Mouse (Mus musculus) liver, embryonic 11.5 days (tissue): ENCODE results near the gene Sez6. TPM values are rescaled to one million over a fixed set of nuclear protein-coding genes. Genes with fewer than 3 reads are reported as not detected.

Experiments
- ATAC-seq: fragments of 200-750 bp; cut with Nextera tagmentation; replicated peaks from 2 replicates; pipeline ENCODE4 v1.8.0; 2017; ENCODE audit warnings: moderate number of reproducible peaks, mild to moderate bottlenecking, moderate TSS enrichment, moderate library complexity; ENCODE audit not compliant: low FRiP score
- DNase-seq: peaks from one replicate; pipeline ENCODE4 v3.0.0-alpha.2; 2017; ENCODE audit warnings: low spot score
- H3K27ac ChIP-seq: fragments of 300-500 bp; sonication (generic); 2 replicates; pipeline ENCODE4 v1.5.1; 2014; ENCODE audit warnings: mild to moderate bottlenecking, low read depth, low read length, control low read depth
- H3K27me3 ChIP-seq: fragments of 300-500 bp; sonication (generic); replicated peaks from 2 replicates; pipeline ENCODE4 v1.6.1; 2014; ENCODE audit warnings: low read length, mixed read lengths; ENCODE audit not compliant: control insufficient read depth, insufficient read depth
- H3K36me3 ChIP-seq: fragments of 300-500 bp; sonication (generic); 2 replicates; pipeline ENCODE4 v1.6.1; 2014; ENCODE audit warnings: mild to moderate bottlenecking, low read length, moderate library complexity, mixed read lengths; ENCODE audit not compliant: control insufficient read depth, insufficient read depth
- H3K4me1 ChIP-seq: fragments of 300-500 bp; sonication (generic); replicated peaks from 2 replicates; pipeline ENCODE4 v1.6.1; 2014; ENCODE audit warnings: low read length, mixed read lengths; ENCODE audit not compliant: control insufficient read depth, insufficient read depth
- H3K4me2 ChIP-seq: fragments of 300-500 bp; sonication (generic); 2 replicates; pipeline ENCODE4 v1.6.1; 2014; ENCODE audit warnings: mild to moderate bottlenecking, control low read depth, moderate library complexity
- H3K4me3 ChIP-seq: fragments of 300-500 bp; sonication (generic); 2 replicates; pipeline ENCODE4 v1.5.1; 2014; ENCODE audit warnings: low read depth, low read length, control low read depth
- H3K9ac ChIP-seq: fragments of 300-500 bp; sonication (generic); 2 replicates; pipeline ENCODE4 v1.6.1; 2014; ENCODE audit warnings: low read depth, low read length, control low read depth
- H3K9me3 ChIP-seq: fragments of 300-500 bp; sonication (generic); 2 replicates; pipeline ENCODE4 v1.6.1; 2016; ENCODE audit warnings: low read length, inconsistent platforms, mixed read lengths; ENCODE audit not compliant: control insufficient read depth
- WGBS: fragments of 180-500 bp; shearing (Covaris S2); extraction: QIAGEN DNeasy Blood & Tissue Kit; methylation state at CpG from one replicate; pipeline ENCODE4 v1.1.7; 2014; 5-methylcytosine and 5-hydroxymethylcytosine counted together
- polyA plus RNA-seq: library from polyadenylated mRNA; unstranded; fragments of >200 nt; fragmentation: Nextera tagmentation; extraction: Ambion mirVana; gene quantifications from 2 replicates; pipeline ENCODE4 v1.2.1, GENCODE M21; 2014

Sez6 gene
- polyA plus RNA-seq, 1 experiment from 2014 or later: 0.36 TPM

DNA sequence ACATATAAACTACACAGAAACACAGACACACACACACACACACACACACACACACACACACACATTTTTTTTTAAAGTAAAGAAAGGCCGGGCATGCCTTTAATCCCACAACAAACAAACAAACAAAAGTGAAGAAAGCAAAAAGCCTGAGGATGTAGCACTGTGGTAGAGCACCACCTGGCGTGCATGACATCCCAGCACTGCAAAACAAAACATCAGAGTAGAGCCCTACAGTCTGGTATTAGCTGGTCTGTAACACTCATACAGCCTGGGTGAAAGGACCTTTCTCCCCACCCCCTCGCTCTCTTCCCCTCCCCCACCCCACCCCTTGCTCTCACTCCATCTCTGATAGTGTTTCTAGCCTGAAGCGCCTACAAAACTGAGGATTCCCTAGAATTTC is 45.3 kb downstream of the Sez6 start:
- DNase-seq (no peak), ATAC-seq (no peak)
- Histone ChIP-seq H3K4me3 (no peak overlapping the region), H3K4me2 (no peak overlapping the region), H3K27me3 (peaks cover 44% of the 10 kb centered on the region), H3K27ac (no peak overlapping the region), H3K9me3 (no peaks in the 10 kb centered on the region), H3K4me1 (0 out of 2 replicates have a peak, but pooled peaks cover under 1% of the 10 kb centered on the region), H3K9ac (no peak overlapping the region), H3K36me3 (no peaks in the 10 kb centered on the region)
- WGBS: 23% methylated on average over 4 of the region's 4 CpGs

DNA sequence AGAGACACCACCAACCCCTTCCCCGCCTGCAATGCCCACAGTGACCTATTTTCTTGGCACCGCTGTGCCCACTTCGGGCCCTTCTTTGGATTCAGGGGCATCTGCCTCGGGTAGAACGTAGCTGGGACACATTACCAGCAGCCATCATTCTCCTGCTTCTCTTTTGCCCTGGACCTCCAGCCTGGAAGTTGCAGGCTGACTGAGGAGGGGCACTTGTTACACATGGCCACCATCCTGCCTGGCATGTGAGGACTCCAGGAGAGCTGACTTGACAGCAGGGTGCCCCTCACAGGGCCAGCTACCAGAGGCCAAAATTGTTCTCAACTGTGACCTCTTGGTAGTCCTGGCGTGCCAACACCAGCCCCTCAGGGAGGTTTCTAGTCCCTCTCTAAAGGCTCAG is 47.6 kb downstream of the Sez6 start:
- Histone ChIP-seq H3K9ac (no peak overlapping the region), H3K27ac (no peak overlapping the region), H3K9me3 (no peaks in the 10 kb centered on the region), H3K4me3 (no peak overlapping the region), H3K4me1 (peaks cover 6% of the 10 kb centered on the region), H3K27me3 (peaks cover 38% of the 10 kb centered on the region), H3K4me2 (no peak overlapping the region), H3K36me3 (no peaks in the 10 kb centered on the region)
- 72% methylated on average over 6 of the region's 6 CpGs for WGBS
- no peak for ATAC-seq
- DNase-seq: no peak

DNA sequence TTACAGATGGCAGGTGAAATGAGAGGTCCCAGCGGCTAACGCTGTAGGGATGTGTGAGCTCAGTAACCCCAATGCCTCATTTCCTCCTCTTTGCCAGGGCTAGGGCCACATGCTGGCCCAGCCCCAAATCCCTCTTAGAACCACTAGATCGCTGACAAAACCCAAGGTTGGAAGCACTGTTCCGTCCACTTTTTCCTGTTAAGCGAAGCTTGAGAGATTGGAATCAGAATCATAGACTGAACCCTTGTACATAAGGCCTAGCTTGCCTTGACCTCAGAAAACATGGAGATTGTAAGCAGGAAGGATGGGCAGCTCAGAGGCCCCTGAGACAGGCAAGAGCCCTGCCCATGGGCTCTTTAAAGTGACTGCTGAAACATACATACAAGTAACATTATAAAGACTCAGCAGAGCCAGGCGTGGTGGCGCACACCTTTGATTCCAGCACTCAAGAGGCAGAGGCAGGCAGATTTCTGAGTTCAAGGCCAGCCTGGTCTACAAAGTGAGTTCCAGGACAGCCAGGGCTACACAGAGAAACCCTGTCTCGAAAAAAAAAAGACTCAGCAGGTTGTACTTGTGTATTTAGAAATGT is 48.7 kb downstream of the Sez6 start:
- Histone ChIP-seq H3K4me2 (no peak overlapping the region), H3K27me3 (peaks cover 30% of the 10 kb centered on the region), H3K9me3 (no peaks in the 10 kb centered on the region), H3K4me1 (peaks cover 6% of the 10 kb centered on the region), H3K9ac (no peak overlapping the region), H3K36me3 (no peaks in the 10 kb centered on the region), H3K27ac (no peak overlapping the region), H3K4me3 (no peak overlapping the region)
- DNase-seq (no peak), ATAC-seq (no peak)
- WGBS: 72% methylated on average over 8 of the region's 8 CpGs

DNA sequence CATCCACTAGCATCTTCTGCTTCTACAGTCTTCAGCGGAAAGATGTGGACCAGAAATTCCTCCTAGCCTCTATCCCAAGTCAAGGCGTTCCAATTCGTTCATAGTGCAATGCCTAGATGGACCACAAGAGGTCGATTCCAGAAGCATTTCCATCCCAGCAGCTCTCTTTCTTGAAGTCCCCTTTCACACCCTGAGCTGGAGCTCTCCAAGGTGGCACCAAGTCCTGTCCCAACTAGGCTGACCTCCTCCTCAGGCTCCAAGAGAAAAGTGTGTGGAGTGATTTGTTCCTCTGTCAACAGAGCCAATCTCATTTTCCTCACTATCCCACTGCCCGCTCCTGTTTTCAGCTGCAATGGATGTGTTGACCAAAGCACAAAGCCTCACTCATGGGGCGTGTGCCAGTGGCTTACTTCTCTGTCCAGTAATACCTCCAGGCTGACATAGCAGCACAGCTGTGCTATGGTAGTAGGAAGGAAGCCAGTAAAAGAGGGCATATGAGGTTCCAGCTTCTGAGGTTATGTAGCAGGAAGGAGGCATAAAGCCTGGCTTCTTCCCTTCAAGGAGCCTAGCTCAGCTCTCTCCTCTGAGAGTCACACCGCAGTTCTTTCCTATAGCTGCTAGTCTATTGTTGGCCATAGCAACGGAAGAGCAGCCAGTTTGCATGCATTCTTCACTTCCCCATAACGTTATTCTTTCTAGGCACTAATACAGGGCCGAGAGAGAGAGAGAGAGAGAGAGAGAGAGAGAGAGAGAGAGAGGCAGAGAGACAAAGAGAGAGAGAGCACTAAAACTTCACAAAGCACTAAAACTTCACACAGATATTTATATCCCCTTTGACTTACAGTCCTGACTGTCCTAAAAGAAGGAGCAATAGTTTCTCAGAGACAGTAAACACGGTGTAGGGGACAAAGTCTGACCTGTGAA is 49.9 kb downstream of the Sez6 start:
- peaks cover 19% of the 10 kb centered on the region for H3K27me3 ChIP-seq
- DNase-seq (no peak), ATAC-seq (no peak)
- no peak overlapping the region for H3K9ac ChIP-seq
- no peak overlapping the region; the same call in 1 of the 2 replicates for H3K4me3 ChIP-seq
- no peaks in the 10 kb centered on the region for H3K36me3 ChIP-seq
- H3K4me2 ChIP-seq: peak overlapping the region; percentile 63
- no peak overlapping the region for H3K27ac ChIP-seq
- 30% methylated on average over 11 of the region's 11 CpGs for WGBS
- H3K9me3 ChIP-seq: no peaks in the 10 kb centered on the region
- H3K4me1 ChIP-seq: peaks cover 13% of the 10 kb centered on the region

DNA sequence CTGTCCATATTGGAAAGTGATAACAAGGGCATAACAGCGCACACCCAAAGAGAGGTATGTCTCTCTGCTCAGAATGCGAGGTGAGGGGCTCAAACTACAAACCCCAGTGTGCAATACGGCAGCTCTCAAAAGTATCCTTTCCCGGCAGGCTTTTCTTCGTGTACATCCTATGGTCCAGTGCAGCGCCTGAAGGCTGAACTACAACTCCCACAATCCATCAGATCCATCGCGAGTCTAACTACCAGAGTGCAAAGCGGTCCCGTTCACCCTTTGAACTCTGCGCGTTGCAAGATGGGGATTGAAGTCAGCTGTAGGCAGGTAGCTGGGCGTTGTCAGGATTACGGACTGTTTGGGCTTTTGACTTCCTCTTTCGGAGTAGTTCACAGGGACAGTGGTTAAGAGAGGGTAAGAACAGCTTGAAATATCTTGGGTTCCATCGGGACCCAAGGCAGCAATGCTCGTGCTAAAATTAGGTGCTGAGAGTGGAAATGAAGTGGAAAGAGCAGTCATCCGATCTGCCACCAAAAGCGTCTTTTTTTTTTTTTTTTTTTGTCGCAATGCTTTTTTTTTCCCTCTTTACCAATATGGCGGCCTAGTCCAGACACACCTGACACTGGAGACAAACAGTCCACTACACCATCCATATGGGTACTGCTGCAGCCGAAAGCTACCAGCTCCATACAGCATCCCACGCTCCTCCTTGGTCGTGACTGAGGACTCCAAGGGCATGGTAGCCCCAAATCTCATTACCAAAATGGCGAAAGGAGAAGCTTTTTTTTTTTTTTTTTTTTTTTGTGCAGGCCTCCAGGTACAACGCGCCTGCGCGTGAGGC is 51.2 kb downstream of the Sez6 start:
- Histone ChIP-seq H3K27ac (peak overlapping the region; percentile 95), H3K9me3 (no peaks in the 10 kb centered on the region), H3K4me1 (peaks cover 14% of the 10 kb centered on the region), H3K4me2 (peak overlapping the region; percentile 67), H3K9ac (peak overlapping the region; percentile 52), H3K36me3 (peaks cover 2% of the 10 kb centered on the region; the same call in 1 of the 2 replicates), H3K4me3 (peak overlapping the region; percentile 97), H3K27me3 (peaks cover 10% of the 10 kb centered on the region)
- ATAC-seq (peak; percentile 88), DNase-seq (peak; percentile 80)
- WGBS: under 1% methylated on average over 29 of the region's 29 CpGs

DNA sequence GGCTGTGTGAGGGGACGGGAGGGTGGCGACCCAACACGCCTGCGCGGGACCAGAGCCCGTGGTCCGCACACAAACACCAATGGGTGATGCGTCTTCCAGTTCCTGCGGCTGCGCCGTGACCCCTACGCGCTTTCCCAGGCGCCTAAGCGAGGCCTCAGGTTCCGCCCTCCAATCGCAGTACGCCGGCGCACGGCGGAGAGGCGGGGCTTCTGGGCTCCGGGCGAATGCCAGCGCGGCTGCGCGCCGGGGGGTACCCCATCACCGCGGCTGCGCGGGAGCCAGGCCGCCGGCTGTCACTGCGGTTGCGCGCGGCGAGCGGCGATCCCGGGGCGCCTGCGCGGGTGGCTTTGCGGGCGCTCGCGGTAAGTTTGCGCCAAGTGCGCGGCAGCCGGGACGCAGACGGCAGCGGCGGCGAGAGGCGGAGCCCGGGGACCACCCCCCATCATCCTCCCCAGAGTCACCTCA is 51.9 kb downstream of the Sez6 start, which contains the start of gene Phf12:
Gene Phf12 (plus strand): TSS at position 314 of the 465 bp plus-strand sequence.
- ATAC-seq (peak; percentile 85), DNase-seq (peak; percentile 97)
- Histone ChIP-seq H3K4me1 (peaks cover 14% of the 10 kb centered on the region), H3K9ac (peak within 1 kb of the TSS; percentile 90), H3K27ac (peak within 1 kb of the TSS; percentile 95), H3K4me3 (peak within 1 kb of the TSS; percentile 97), H3K4me2 (peak within 1 kb of the TSS; percentile 81), H3K9me3 (no peaks in the 10 kb centered on the region), H3K27me3 (peaks cover 7% of the 10 kb centered on the region; the same call in 1 of the 2 replicates), H3K36me3 (peaks cover 6% of the 10 kb centered on the region)
- under 1% methylated on average over 56 of the region's 62 CpGs for WGBS

DNA sequence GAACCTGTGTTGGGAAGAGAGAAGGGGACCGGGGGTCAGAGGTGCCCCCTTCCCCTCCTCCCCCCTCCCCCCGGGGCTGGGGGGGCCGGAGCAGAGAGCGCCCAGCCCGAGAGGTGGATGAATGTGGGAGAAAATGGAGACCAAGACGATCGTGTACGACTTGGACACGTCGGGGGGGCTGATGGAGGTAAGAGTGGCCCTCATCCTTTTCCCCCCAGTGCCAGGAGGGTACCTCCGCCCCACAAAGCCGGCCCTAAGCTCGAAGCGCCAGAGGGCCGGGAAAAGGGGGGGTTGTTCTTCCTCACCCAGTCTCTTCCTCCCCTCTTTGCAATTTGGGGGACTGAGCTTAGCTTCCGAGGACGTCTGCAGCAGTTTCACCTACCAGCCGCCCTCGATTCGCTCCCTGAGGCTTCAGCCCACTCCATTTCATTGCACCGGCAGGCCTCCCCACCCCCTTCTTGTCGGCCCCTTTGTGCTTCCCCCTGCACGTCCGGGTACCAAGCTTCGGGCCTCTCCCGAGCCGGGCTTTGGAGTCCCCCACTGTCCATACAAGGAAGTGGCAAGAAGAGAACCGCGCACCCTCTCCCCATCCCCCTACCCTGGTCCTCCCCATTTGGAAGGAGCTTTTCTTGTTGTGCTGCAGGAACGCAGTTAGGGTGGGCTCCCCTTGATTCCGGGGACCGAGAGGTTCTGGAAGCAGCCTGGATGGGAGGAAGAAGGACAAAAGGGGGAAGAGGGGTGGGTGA is 52.8 kb downstream of the Sez6 start:
- Histone ChIP-seq H3K27ac (peak overlapping the region; percentile 90), H3K9ac (peak overlapping the region; percentile 90), H3K4me1 (peaks cover 14% of the 10 kb centered on the region), H3K36me3 (peaks cover 11% of the 10 kb centered on the region), H3K27me3 (no peaks in the 10 kb centered on the region), H3K9me3 (no peaks in the 10 kb centered on the region), H3K4me3 (peak overlapping the region; percentile 97), H3K4me2 (peak overlapping the region; percentile 81)
- WGBS: 1% methylated on average over 28 of the region's 32 CpGs
- ATAC-seq (no peak), DNase-seq (peak; percentile 74)
